Mouse (Mus musculus) stomach, postnatal 0 days (tissue): ENCODE results near the gene Nell1. TPM values are rescaled to one million over a fixed set of nuclear protein-coding genes. Genes with fewer than 3 reads are reported as not detected.

Experiments
- ATAC-seq: fragments of 200-750 bp; cut with Nextera tagmentation; 2 replicates; pipeline ENCODE4 v1.8.0; 2017; ENCODE audit not compliant: low FRiP score, low TSS enrichment
- DNase-seq: peaks from one replicate; pipeline ENCODE4 v3.0.0-alpha.2; 2016; ENCODE audit warnings: low spot score
- H3K27ac ChIP-seq: fragments of 300-500 bp; sonication (generic); replicated peaks from 2 replicates; pipeline ENCODE4 v1.5.1; 2014; ENCODE audit warnings: mild to moderate bottlenecking, control low read depth
- H3K27me3 ChIP-seq: fragments of 300-500 bp; sonication (generic); 2 replicates; pipeline ENCODE4 v1.6.1; 2014; ENCODE audit warnings: low read length; ENCODE audit not compliant: control insufficient read depth, insufficient read depth
- H3K36me3 ChIP-seq: fragments of 300-500 bp; sonication (generic); 2 replicates; pipeline ENCODE4 v1.6.1; 2014; ENCODE audit warnings: low read length, mixed read lengths; ENCODE audit not compliant: control insufficient read depth, insufficient read depth
- H3K4me1 ChIP-seq: fragments of 300-500 bp; sonication (generic); replicated peaks from 2 replicates; pipeline ENCODE4 v1.6.1; 2014; ENCODE audit warnings: antibody characterized with exemption; ENCODE audit not compliant: control insufficient read depth, insufficient read depth
- H3K4me2 ChIP-seq: fragments of 300-500 bp; sonication (generic); replicated peaks from 2 replicates; pipeline ENCODE4 v1.6.1; 2014; ENCODE audit warnings: low read depth, mild to moderate bottlenecking, control low read depth, moderate library complexity
- H3K4me3 ChIP-seq: fragments of 300-500 bp; sonication (generic); 2 replicates; pipeline ENCODE4 v1.5.1; 2014; ENCODE audit warnings: low read depth, low read length, control low read depth
- H3K9ac ChIP-seq: fragments of 300-500 bp; sonication (generic); 2 replicates; pipeline ENCODE4 v1.6.1; 2014; ENCODE audit warnings: mild to moderate bottlenecking, low read length, control low read depth, mixed read lengths
- H3K9me3 ChIP-seq: fragments of 300-500 bp; sonication (generic); 2 replicates; pipeline ENCODE4 v1.6.1; 2016; ENCODE audit warnings: low read length; ENCODE audit not compliant: control insufficient read depth
- CTCF ChIP-seq: IDR thresholded peaks from 2 replicates; pipeline ENCODE4 v1.5.1; 2016; ENCODE audit warnings: antibody characterized with exemption, low read depth, mild to moderate bottlenecking, moderate library complexity
- EP300 ChIP-seq: optimal IDR thresholded peaks from 2 replicates; pipeline ENCODE3; 2016; ENCODE audit warnings: antibody characterized with exemption
- WGBS: fragments of 180-500 bp; shearing (Covaris S2); extraction: QIAGEN DNeasy Blood & Tissue Kit; methylation state at CpG from one replicate; pipeline ENCODE4 v1.1.7; 2014; 5-methylcytosine and 5-hydroxymethylcytosine counted together
- polyA plus RNA-seq: library from polyadenylated mRNA; unstranded; fragments of >200 nt; fragmentation: Nextera tagmentation; extraction: Ambion mirVana; gene quantifications from 2 replicates; pipeline ENCODE4 v1.2.1, GENCODE M21; 2015

The Nell1 gene
- polyA plus RNA-seq, 1 experiment from 2014 or later = 1.8 TPM

DNA sequence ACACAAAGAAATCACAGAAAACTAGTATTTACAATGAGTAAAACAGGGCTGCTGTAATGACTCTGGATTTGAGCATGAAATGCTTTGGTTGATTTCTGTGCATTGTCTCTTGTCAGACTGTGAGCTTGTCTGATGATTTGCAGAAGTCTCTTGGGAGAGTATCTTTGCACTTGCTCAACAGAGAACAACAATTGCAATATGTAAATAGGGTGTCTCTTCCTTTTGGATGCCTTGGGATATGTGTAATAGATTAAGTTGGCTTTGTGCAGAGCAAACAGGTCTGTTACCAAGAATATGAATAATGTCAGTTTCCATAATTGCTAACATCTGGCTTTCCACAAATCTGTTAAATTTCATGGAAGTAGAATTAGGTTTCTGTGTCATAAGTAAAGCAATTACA, 868.0 kb downstream of the Nell1 start:
- Histone ChIP-seq H3K4me3 (no peak overlapping the region), H3K27ac (no peak overlapping the region), H3K27me3 (no peaks in the 10 kb centered on the region), H3K4me1 (no peaks in the 10 kb centered on the region), H3K9me3 (no peaks in the 10 kb centered on the region), H3K4me2 (no peak overlapping the region), H3K36me3 (no peaks in the 10 kb centered on the region), H3K9ac (no peak overlapping the region)
- no peak for ATAC-seq
- DNase-seq = no peak
- no peak for TF ChIP-seq CTCF
- no peak for TF ChIP-seq EP300

GRCm38 (mm10) chr7:50847921-50848320, 873.3 kb downstream of the Nell1 start:
- H3K27ac ChIP-seq = no peak overlapping the region
- DNase-seq = no peak
- H3K36me3 ChIP-seq = no peaks in the 10 kb centered on the region
- TF ChIP-seq EP300 = no peak
- TF ChIP-seq CTCF = no peak
- WGBS = 73% methylated on average over 1 of the region's 1 CpGs
- H3K27me3 ChIP-seq = no peaks in the 10 kb centered on the region
- H3K4me1 ChIP-seq = no peaks in the 10 kb centered on the region
- H3K4me3 ChIP-seq = no peak overlapping the region
- H3K9me3 ChIP-seq = no peaks in the 10 kb centered on the region
- no peak overlapping the region for H3K9ac ChIP-seq
- ATAC-seq = no peak
- H3K4me2 ChIP-seq = no peak overlapping the region

- ATAC-seq (no peak), DNase-seq (no peak)
- H3K36me3 ChIP-seq = no peaks in the 10 kb centered on the region
- no peak overlapping the region for H3K4me2 ChIP-seq
- no peaks in the 10 kb centered on the region for H3K4me1 ChIP-seq
- no peaks in the 10 kb centered on the region for H3K27me3 ChIP-seq
- H3K27ac ChIP-seq = no peak overlapping the region
- no peak overlapping the region for H3K9ac ChIP-seq
- no peak overlapping the region for H3K4me3 ChIP-seq
- 71% methylated on average over 1 of the region's 1 CpGs for WGBS
- no peaks in the 10 kb centered on the region for H3K9me3 ChIP-seq
- TF ChIP-seq EP300 = no peak
- no peak for TF ChIP-seq CTCF
Observed at GRCm38 (mm10) chr7:50850271-50850670, 875.6 kb downstream of the Nell1 start.

DNA sequence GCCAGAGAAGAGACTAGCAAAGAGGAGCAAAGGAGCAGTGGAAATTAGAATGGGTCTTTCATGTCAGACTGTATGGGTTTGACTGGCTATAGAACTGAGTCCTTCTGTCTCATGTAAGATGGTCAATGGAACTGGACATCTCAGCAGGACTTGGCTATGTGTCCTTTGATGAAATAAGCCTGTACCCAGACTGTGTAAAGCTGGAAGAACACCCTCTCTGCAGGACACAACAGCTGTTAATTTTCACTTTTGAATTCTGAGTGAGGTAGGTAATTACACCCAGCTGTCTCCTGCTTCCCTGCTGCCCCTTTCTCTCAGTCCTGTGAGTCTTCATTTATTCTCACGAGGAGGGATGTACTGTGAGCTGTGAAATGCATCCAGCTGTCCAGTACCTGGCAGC, 895.5 kb downstream of the Nell1 start:
- DNase-seq = no peak
- H3K4me1 ChIP-seq = no peaks in the 10 kb centered on the region
- H3K9me3 ChIP-seq = no peaks in the 10 kb centered on the region
- TF ChIP-seq EP300 (no peak), CTCF (no peak)
- H3K9ac ChIP-seq = no peak overlapping the region
- no peaks in the 10 kb centered on the region for H3K36me3 ChIP-seq
- H3K27ac ChIP-seq = no peak overlapping the region
- no peak overlapping the region for H3K4me3 ChIP-seq
- ATAC-seq = no peak
- 39% methylated on average over 1 of the region's 1 CpGs for WGBS
- H3K4me2 ChIP-seq = no peak overlapping the region
- H3K27me3 ChIP-seq = no peaks in the 10 kb centered on the region

DNA sequence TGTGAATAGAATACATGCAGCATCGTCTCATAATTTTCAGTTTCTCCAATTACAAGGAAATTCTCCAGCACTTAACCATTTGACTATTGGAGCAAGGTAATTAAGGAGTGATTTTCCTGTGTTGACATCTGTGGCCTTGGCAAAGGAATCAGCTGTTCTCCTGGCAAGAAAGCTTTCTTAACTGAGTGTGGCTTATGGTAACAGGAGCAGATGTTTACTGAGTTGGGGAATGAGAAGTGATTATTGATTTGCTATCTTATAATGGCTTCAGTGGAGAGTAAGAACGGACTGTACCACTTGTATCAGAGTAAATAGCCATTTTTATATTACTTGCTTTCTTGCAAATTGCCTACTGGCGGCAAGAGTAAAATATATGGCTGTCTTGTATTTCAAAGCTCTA, 913.0 kb downstream of the Nell1 start:
- Histone ChIP-seq H3K9me3 (no peaks in the 10 kb centered on the region), H3K4me2 (no peak overlapping the region), H3K27ac (no peak overlapping the region), H3K27me3 (no peaks in the 10 kb centered on the region), H3K36me3 (no peaks in the 10 kb centered on the region), H3K9ac (no peak overlapping the region), H3K4me3 (no peak overlapping the region), H3K4me1 (no peaks in the 10 kb centered on the region)
- TF ChIP-seq EP300 (no peak), CTCF (no peak)
- ATAC-seq (no peak), DNase-seq (no peak)
- WGBS = 51% methylated on average over 3 of the region's 3 CpGs

DNA sequence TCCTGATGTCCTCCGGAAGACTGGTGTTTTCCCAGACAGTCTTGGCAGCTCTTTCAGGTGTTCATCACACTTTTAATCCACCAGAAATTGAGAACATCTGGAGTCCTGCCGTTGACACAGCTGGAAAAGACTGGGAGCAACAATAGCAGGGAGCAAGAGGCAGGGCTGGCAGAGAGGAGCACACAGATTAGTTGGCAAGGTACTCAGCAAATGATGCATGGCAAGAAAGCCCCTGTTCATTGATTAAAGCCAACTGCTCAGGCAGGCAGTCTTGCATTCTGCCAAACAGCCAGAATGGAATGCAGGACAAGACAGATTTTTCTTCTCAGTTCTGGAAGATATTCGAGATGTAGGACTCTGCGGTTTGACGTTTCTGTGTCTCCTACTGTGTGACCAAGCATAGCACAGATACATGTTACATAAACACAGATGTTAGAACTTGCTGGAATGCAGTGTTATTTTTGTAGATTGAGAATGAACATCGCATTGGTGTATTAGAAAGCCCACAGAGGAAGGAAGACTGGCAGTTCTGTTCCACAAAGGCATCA, 925.0 kb downstream of the Nell1 start:
- H3K9ac ChIP-seq = no peak overlapping the region
- no peak for TF ChIP-seq CTCF
- no peak overlapping the region for H3K4me2 ChIP-seq
- no peak overlapping the region for H3K4me3 ChIP-seq
- ATAC-seq (no peak), DNase-seq (no peak)
- H3K36me3 ChIP-seq = no peaks in the 10 kb centered on the region
- no peak overlapping the region for H3K27ac ChIP-seq
- no peaks in the 10 kb centered on the region for H3K4me1 ChIP-seq
- WGBS = 37% methylated on average over 6 of the region's 6 CpGs
- H3K9me3 ChIP-seq = no peaks in the 10 kb centered on the region
- no peaks in the 10 kb centered on the region for H3K27me3 ChIP-seq

Other genes starting within 250 kb of the Nell1 start
- gene Htatip2, start 215.7 kb upstream of the Nell1 start, polyA plus RNA-seq = 85.4 and 96.0 TPM in 2 replicates
- 23.5 and 24.5 TPM in 2 replicates for gene Prmt3, start 196.5 kb upstream of the Nell1 start, polyA plus RNA-seq
- not detected in 2 replicates for gene Slc6a5, start 64.7 kb upstream of the Nell1 start, polyA plus RNA-seq